Mouse (Mus musculus) testis, adult 2 months (tissue): Measurements from ENCODE around the gene Acot7. TPM values are rescaled to one million over a fixed set of nuclear protein-coding genes. Genes with fewer than 3 reads are reported as not detected.

Experiments used
- H3K27ac ChIP-seq: fragments of 200-500 bp; 2 replicates; pipeline ENCODE4 v1.5.1; 2012; ENCODE audit warnings: low read depth, low read length; ENCODE audit not compliant: control insufficient read depth, insufficient read depth
- H3K27me3 ChIP-seq: fragments of 200-500 bp; 2 replicates; pipeline ENCODE4 v1.6.1; 2012; ENCODE audit warnings: mild to moderate bottlenecking, low read length, moderate library complexity; ENCODE audit not compliant: control insufficient read depth, insufficient read depth
- H3K36me3 ChIP-seq: fragments of 200-500 bp; 2 replicates; pipeline ENCODE4 v1.6.1; 2012; ENCODE audit warnings: mild to moderate bottlenecking, low read length; ENCODE audit not compliant: control insufficient read depth, insufficient read depth
- H3K4me1 ChIP-seq: fragments of 200-500 bp; 2 replicates; pipeline ENCODE4 v1.6.1; 2012; ENCODE audit warnings: low read length; ENCODE audit not compliant: control insufficient read depth, insufficient read depth
- H3K4me3 ChIP-seq: fragments of 200-500 bp; 2 replicates; pipeline ENCODE4 v1.5.1; 2012; ENCODE audit warnings: low read depth, mild to moderate bottlenecking, low read length, moderate library complexity, mixed read lengths; ENCODE audit not compliant: control insufficient read depth
- CTCF ChIP-seq: fragments of 200-500 bp; IDR thresholded peaks from 2 replicates; pipeline ENCODE4 v1.5.1; 2012; ENCODE audit warnings: low read depth, mild to moderate bottlenecking, inconsistent platforms, low read length, moderate library complexity; ENCODE audit not compliant: control insufficient read depth, insufficient read depth, insufficient replicate concordance
- POLR2A ChIP-seq: fragments of 200-500 bp; IDR thresholded peaks from 2 replicates; pipeline ENCODE4 v1.6.1; 2012; ENCODE audit warnings: low read depth, mild to moderate bottlenecking, inconsistent platforms, low read length, moderate library complexity; ENCODE audit not compliant: control insufficient read depth
- polyA plus RNA-seq: library from polyadenylated mRNA; depleted of rRNA; stranded (reverse); fragments of >200 nt; gene quantifications from 2 replicates; pipeline ENCODE4 v1.2.3, GENCODE M21; 2012

Acot7 gene
- polyA plus RNA-seq, 1 experiment, result 685 TPM

DNA sequence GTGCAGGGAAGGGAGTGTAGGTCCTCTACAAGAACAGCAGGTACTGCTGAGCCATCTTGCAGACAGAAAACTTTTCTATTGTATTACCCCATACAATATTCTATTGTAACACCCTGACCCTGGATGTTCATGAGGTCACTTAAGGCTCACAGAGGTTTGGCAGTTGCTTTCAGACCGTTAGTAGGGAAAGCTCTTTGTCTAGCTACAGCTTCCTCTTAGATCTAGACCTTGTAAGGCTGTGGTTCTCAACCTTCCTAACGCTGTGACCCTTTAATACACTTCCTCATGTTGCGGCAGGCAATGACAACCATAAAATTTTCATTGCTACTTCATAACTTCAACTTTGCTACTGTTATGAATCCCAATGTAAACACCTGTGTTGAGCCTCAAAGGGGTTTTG, 1.3 kb upstream of the Acot7 start:
- Histone ChIP-seq H3K4me3 (no peak overlapping the region), H3K4me1 (peaks cover 16% of the 10 kb centered on the region), H3K36me3 (no peaks in the 10 kb centered on the region; the same call in 1 of the 2 replicates), H3K27ac (no peak overlapping the region), H3K27me3 (no peaks in the 10 kb centered on the region)
- TF ChIP-seq POLR2A (no peak), CTCF (no peak)

DNA sequence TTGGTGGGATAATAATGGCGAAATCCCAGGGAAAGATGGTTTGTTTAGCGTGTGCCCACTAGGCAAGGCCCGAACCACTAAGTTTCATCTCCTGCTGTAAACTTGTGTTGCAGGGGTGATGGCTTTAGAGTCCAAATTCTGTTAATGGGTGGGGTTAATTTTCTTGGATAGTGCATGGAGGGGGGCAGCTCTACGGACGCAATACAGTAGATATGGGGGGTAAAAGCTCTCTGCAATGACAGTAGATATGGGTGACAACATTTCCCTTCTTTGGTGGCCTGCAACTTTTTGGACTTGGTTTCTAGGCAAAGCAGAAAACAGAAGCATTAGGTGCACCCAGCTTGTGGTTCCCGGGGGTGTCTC, 779 bp upstream of the Acot7 start:
- Histone ChIP-seq H3K36me3 (no peaks in the 10 kb centered on the region; the same call in 1 of the 2 replicates), H3K4me1 (peaks cover 16% of the 10 kb centered on the region), H3K4me3 (peak overlapping the region; percentile 99), H3K27me3 (no peaks in the 10 kb centered on the region), H3K27ac (peak overlapping the region; percentile 83)
- TF ChIP-seq CTCF, result no peak
- no peak for TF ChIP-seq POLR2A

DNA sequence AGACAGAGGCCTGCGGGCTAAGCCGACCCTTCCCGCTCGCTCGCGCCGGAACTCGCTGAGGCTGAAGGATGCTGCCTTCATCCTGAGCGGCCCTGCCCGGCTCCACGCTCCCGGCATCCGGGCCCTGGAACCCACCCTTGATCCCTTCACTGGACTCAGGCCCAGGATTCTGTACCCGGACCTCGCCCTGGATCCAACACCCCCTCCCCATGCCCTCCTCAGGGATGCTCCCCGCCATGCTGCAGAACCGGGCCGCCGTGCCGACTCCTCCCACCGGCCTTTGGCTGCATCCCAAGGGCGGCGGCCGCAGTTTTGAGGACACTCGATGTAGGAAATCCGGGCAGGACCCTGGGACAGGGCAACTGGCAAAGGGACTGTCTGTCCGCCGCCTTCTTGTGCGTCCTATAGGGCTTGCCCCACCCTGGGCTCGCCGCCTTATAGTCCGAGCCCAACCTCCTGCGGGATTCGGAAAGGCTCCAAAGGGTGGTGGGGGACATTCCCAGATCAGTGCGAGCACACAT, 470 bp downstream of the Acot7 start:
- H3K27ac ChIP-seq, result peak overlapping the region; percentile 95
- peaks cover 16% of the 10 kb centered on the region for H3K4me1 ChIP-seq
- H3K27me3 ChIP-seq, result no peaks in the 10 kb centered on the region
- TF ChIP-seq CTCF (no peak), POLR2A (no peak; the same call in 1 of the 2 replicates)
- peak overlapping the region; percentile 99 for H3K4me3 ChIP-seq
- no peaks in the 10 kb centered on the region; the same call in 1 of the 2 replicates for H3K36me3 ChIP-seq

DNA sequence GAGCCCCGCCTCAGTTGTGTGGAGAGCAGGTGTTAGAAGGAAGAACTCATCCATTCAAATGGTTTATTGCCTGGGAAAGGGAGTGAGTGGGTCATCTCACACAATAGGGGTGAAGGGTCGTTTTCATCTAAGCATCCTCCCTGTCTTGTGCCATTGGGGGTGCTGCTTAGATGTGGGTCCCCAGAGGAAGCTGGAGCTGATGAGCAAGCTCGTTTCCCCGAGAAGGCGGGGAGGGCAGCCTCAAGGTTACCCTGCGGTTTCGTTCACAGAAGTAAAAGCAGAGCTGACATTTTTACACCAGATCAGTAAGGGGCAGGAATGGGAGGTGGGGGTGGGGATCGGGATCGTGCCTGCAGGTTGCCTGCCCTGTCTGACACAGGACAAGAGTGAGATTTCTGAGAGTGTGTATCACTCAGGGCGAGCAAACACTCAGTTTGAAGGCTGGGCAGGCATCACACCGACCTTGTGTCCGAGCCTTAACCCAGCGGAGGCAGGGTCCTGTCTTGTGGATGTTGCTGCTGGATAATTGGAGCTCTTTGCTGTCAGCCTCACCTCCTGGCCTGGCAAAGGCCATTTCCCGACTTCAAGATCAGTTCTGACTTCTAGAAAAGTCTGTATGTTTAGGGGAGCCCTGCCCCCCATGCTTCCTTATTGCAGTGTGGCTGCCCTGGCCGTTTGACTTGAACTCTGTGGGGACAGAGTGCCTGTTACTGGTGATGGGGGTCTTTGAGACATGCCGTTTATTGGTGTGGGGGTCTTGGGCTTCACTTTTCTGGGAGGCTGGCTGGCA, 1.2 kb downstream of the Acot7 start:
- Histone ChIP-seq H3K36me3 (no peaks in the 10 kb centered on the region; the same call in 1 of the 2 replicates), H3K27me3 (no peaks in the 10 kb centered on the region), H3K27ac (peak overlapping the region; percentile 95), H3K4me3 (peak overlapping the region; percentile 99), H3K4me1 (peaks cover 16% of the 10 kb centered on the region)
- TF ChIP-seq CTCF, result no peak
- no peak for TF ChIP-seq POLR2A

DNA sequence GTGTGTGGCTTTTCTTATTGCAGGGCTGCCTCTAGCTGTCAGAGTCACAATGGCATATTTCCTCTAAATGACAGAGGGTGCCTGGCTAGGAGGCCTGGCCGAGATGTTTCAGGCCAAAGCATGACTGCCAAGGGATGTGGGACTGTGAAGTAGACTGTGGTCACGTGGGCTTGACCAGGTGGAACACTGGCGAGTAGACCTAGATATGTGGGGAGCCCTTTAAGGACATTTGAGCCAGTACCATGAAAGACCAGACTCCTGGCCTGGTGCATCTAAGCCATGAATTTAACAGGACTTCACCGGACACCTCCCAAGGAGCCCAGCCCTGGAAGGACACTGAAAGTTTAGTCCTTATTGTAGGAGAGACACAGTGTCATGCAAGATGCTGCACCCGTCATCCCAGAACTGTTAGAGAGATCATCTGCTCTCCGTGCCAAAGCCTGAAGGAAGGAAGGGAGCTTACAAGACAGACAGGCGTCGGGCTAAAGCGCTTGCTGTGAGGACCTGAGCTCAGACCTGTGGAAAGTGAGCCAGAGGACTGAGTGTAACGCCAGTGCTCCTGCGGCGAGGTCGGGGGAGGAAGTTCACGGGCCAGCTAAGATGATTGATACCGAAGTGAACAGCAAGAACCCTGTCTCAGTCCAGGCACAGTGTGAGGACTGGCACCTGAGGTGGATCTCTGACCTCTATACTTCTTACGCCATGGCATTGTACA, 2.2 kb downstream of the Acot7 start:
- no peak for TF ChIP-seq POLR2A
- TF ChIP-seq CTCF, result no peak
- no peaks in the 10 kb centered on the region for H3K27me3 ChIP-seq
- H3K36me3 ChIP-seq, result no peaks in the 10 kb centered on the region; the same call in 1 of the 2 replicates
- no peak overlapping the region for H3K27ac ChIP-seq
- H3K4me3 ChIP-seq, result no peak overlapping the region
- H3K4me1 ChIP-seq, result peaks cover 16% of the 10 kb centered on the region

DNA sequence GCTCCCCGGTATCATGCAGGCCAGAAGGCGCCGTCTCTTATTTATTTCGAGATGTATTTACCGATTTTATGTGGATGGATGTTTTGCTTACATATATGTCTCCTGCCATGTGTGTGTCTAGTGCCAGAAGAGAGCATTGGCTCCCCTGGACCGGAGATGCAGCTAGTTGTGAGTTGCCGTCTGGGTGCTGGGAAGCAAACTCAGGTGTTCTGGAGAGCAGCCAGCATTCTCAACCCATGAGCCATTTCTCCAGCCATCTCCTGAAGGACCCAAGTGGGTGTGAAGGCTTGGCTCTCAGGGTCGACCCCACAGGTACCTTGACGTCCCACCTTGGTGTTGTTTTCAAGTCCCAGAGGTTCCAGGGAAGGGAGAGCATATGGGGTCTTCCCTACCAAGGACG, 4.3 kb downstream of the Acot7 start:
- peaks cover 14% of the 10 kb centered on the region for H3K4me1 ChIP-seq
- no peaks in the 10 kb centered on the region; the same call in 1 of the 2 replicates for H3K36me3 ChIP-seq
- no peak overlapping the region for H3K27ac ChIP-seq
- no peaks in the 10 kb centered on the region for H3K27me3 ChIP-seq
- no peak overlapping the region for H3K4me3 ChIP-seq
- TF ChIP-seq POLR2A, result no peak
- TF ChIP-seq CTCF, result no peak
